Mouse (Mus musculus) adrenal gland, adult (tissue): Measurements from ENCODE around the gene Glp2r.
A peak's percentile ranks its signal among the peaks of the same experiment; 100 is the strongest.

ENCODE experiments used
- DNase-seq, 2 experiments: peaks; one replicate each; pipeline ENCODE4 v3.0.0; 2022 to 2023; ENCODE audit warnings: low spot score in 1 of 2; ENCODE audit not compliant: inconsistent age in 2 of 2

Gene Glp2r

DNA sequence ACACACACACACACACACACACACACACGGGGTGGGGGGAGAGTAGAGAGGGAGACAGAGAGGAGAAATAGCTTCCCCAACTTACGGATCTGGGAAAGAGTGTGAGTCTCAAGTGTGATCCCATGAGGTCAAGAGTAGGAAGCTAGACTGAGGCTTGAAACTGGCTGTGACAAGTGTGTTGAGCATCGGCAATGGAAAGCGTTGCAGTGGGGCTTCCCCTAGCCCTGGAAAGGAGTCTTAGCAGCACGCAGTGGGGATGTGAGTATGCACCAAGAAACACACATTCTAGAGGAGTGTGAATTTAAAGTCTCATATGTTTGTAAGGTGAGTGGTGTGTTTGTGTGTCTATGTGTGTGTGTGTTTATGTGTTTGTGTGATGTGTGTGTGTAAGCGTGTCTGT, 130.7 kb downstream of the Glp2r start:
- DNase-seq, result no peak

DNA sequence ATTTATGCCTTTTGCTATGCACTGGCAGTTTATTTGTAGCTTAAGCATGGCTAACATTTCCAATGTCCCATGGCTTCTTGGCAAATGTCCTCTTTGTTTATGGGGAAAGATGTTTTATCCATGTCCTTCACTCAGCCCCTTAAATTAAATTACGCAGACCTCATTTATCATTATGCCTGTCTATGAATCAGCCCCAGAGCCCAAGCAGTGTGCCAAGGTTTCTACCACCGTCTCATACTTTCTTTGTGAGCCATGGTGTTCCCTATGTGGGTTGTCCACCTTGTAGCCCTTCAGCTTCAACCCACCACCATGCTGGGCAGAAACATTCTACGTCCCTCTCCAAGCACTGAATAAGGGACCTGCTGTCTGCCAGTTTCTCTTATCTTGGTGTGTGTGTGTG, 132.6 kb downstream of the Glp2r start:
- DNase-seq, result peak; percentile 79 to 88

GRCm38 (mm10) chr11:67636905-67637586, 133.9 kb downstream of the Glp2r start:
- DNase-seq, result no peak

DNA sequence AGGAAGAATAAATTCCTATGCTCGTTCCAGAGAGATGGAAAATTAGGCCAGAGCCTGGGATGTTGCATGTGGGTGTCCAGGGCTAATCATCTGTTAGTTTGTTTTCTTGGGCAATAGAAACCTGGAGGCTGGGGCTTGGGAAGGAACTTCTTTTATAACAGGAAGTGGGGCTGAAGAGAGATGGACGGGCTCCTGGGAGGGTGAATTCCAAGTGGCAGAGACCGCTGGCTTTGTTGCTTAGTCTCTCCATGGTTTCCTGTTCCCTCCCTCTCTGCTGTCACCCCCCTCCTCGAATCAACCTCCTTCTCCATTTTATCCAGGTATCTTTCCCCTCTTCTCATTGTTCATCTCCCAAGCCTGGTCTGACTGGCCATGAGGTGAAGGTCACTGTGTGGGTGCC, 134.8 kb downstream of the Glp2r start:
- no peak for DNase-seq

GRCm38 (mm10) chr11:67633620-67634229, 137.2 kb downstream of the Glp2r start:
- DNase-seq, result no peak

DNA sequence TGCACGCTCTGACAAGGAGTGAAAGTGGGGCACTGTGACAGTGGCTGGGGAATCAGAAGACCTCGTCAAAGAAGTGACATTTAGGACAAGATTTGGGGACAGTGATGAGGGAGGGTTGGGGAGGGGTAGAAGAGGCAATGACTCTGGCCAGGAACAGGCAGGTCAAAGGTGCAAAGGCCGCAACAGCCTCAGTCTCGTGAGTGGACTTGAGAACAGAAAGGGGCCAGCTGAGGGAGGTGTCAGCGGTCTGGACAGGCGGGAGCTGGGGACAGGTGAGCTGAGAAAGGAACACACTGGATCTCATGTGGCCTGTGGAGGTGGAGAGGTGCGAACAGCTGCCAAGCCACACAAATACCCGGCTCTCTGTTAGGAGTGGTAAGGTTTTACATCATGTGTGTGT, 138.0 kb downstream of the Glp2r start:
- DNase-seq, result no peak

- no peak for DNase-seq
Measured at GRCm38 (mm10) chr11:67628522-67628921, 142.4 kb downstream of the Glp2r start.

GRCm38 (mm10) chr11:67627179-67627578, 143.8 kb downstream of the Glp2r start:
- no peak for DNase-seq

DNA sequence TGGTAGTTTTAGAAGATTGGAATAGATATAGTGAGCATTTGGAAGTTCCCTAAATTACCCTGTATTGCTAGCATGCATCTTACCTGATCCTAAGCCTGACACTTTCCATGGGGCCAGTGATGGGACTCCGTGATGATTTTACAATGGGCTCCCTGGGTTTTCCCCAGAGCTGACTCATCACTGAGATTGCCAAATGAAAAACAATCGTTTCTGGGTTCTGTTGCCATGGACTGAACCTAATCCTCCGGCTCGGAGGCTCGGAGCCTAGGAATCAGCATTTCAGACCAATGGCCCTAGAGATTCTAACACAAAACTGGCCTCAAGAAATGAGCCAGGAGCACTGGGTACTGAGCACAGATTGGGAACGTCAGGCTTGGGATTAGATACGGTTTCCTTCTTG, 148.6 kb downstream of the Glp2r start:
- peak in 1 of 2 experiments; percentile 66 for DNase-seq

DNA sequence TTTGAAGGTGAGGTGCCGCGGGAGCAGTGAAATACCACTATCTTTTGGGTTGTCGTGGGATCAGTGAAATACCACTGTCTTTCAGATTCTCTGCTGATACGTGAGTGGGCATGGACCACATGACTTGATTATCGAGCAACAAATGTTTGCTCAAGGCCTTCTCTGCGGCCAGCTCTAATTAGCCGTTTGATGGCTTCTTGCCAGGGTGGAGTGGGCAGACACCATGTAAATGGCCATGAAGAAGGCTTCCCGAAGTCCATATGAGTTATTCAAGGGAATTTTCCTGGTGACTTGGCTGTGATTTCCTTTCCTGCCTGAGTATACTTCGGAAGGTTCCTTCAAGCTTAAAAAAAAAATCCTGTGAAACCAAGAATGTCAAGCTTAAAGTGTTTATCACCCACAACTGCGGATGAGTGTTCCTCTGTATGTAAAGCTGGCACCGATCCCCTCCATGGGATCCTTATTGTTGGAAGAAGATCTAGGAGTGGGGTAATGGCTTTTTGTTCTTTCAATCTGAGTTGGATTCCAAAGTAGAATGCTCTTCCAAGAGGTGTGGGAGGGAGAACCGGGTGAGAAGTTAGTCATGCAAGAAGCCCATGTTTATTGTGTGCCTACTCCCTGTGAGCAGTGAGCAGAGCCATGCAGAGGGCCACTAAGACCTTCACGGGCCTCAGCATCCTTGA, 154.3 kb downstream of the Glp2r start:
- no peak for DNase-seq

DNA sequence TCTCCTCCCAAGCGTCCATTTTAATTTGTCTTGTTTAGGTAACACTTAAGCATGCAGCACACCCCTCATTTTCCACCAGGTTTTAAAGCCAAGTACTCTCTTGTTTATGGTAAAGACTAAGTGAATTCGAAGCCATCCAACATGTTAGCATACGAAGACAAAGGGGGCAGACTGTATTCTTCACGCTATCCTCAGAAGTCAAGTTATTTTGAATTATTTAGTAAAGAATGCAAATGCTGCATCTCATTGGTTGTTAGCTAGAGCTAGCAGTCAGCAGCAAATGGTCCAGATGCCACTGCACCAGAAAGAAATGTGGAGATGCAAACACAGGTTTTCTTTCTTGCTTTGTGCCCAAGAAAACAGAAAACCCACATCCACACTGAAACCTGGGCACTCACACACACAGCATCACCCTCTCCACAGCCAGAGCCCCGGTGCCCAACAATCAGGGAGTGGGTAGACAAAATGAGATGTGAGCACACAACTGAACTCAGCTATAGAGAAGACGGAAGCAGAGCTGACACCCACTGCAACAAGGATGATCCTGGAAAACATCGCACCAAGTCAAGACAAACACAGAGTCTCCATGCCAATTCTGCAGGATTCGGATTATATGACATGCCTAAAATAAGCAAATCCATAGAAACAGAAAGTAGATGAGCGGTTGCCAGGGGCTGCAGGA, 158.7 kb downstream of the Glp2r start:
- DNase-seq, result no peak
